Mouse (Mus musculus) limb, embryonic 14.5 days (tissue): ENCODE data around the gene Tmem127. TPM values are rescaled to one million over a fixed set of nuclear protein-coding genes. Genes with fewer than 3 reads are reported as not detected.
A peak's percentile ranks its signal among the peaks of the same experiment; 100 is the strongest.
"Not testable (repeated sequence)": the region's sequence is repeated elsewhere in the genome, so short reads cannot be mapped to it uniquely, and the experiment has no call there.

Experiments
- ATAC-seq: fragments of 200-750 bp; cut with Nextera tagmentation; 2 replicates; pipeline ENCODE4 v1.8.0; 2017; ENCODE audit warnings: low read depth, moderate number of reproducible peaks, moderate TSS enrichment; ENCODE audit not compliant: low FRiP score
- DNase-seq: peaks from one replicate; pipeline ENCODE4 v3.0.0-alpha.2; 2015; ENCODE audit warnings: low spot score
- H3K27ac ChIP-seq: fragments of 300-500 bp; sonication (generic); replicated peaks from 2 replicates; pipeline ENCODE4 v1.5.1; 2014; ENCODE audit warnings: low read depth, mild to moderate bottlenecking, low read length, moderate library complexity, mixed read lengths
- H3K27me3 ChIP-seq: fragments of 300-500 bp; sonication (generic); 2 replicates; pipeline ENCODE4 v1.6.1; 2014; ENCODE audit warnings: low read length, mixed read lengths; ENCODE audit not compliant: control insufficient read depth, insufficient read depth
- H3K36me3 ChIP-seq: fragments of 300-500 bp; sonication (generic); 2 replicates; pipeline ENCODE4 v1.6.1; 2014; ENCODE audit warnings: mild to moderate bottlenecking, low read length, moderate library complexity, mixed read lengths; ENCODE audit not compliant: control insufficient read depth, insufficient read depth
- H3K4me1 ChIP-seq: fragments of 300-500 bp; sonication (generic); 2 replicates; pipeline ENCODE4 v1.6.1; 2014; ENCODE audit warnings: antibody characterized with exemption, low read length, mixed read lengths; ENCODE audit not compliant: control insufficient read depth, insufficient read depth
- H3K4me2 ChIP-seq: fragments of 300-500 bp; sonication (generic); replicated peaks from 2 replicates; pipeline ENCODE4 v1.6.1; 2014; ENCODE audit warnings: low read depth, mild to moderate bottlenecking, low read length, moderate library complexity; ENCODE audit not compliant: severe bottlenecking
- H3K4me3 ChIP-seq: fragments of 300-500 bp; sonication (generic); replicated peaks from 2 replicates; pipeline ENCODE4 v1.5.1; 2014; ENCODE audit warnings: low read length
- H3K9ac ChIP-seq: fragments of 300-500 bp; sonication (generic); 2 replicates; pipeline ENCODE4 v1.6.1; 2014; ENCODE audit warnings: mild to moderate bottlenecking, low read depth, low read length, moderate library complexity; ENCODE audit not compliant: severe bottlenecking
- H3K9me3 ChIP-seq: fragments of 300-500 bp; sonication (generic); 2 replicates; pipeline ENCODE4 v1.6.1; 2016; ENCODE audit warnings: low read length; ENCODE audit not compliant: control insufficient read depth
- POLR2A ChIP-seq: fragments of 200-500 bp; IDR thresholded peaks from 2 replicates; pipeline ENCODE4 v1.8.0; 2012; ENCODE audit warnings: inconsistent platforms, mild to moderate bottlenecking, moderate library complexity, borderline replicate concordance; ENCODE audit not compliant: insufficient read depth, insufficient read length; ENCODE audit errors: extremely low read depth
- WGBS: fragments of 180-500 bp; shearing (Covaris S2); extraction: QIAGEN DNeasy Blood & Tissue Kit; methylation state at CpG from one replicate; pipeline ENCODE4 v1.1.7; 2014; 5-methylcytosine and 5-hydroxymethylcytosine counted together
- polyA plus RNA-seq, 2 experiments: library from polyadenylated mRNA; depleted of rRNA in 1 of 2; stranded (reverse) in 1 of 2; unstranded in 1 of 2; fragments of >200 nt; fragmentation: Nextera tagmentation in 1 of 2; extraction: Ambion mirVana in 1 of 2; gene quantifications; 2 replicates each; pipeline versions ENCODE4 v1.2.1 to v1.2.3; 2012 to 2014

Tmem127 gene
- polyA plus RNA-seq (2012; rRNA removed), result 36.2 and 51.2 TPM in 2 replicates
- 22.7 and 26.6 TPM in 2 replicates for polyA plus RNA-seq (2014; fragmentation: Nextera tagmentation; extraction: Ambion mirVana)

DNA sequence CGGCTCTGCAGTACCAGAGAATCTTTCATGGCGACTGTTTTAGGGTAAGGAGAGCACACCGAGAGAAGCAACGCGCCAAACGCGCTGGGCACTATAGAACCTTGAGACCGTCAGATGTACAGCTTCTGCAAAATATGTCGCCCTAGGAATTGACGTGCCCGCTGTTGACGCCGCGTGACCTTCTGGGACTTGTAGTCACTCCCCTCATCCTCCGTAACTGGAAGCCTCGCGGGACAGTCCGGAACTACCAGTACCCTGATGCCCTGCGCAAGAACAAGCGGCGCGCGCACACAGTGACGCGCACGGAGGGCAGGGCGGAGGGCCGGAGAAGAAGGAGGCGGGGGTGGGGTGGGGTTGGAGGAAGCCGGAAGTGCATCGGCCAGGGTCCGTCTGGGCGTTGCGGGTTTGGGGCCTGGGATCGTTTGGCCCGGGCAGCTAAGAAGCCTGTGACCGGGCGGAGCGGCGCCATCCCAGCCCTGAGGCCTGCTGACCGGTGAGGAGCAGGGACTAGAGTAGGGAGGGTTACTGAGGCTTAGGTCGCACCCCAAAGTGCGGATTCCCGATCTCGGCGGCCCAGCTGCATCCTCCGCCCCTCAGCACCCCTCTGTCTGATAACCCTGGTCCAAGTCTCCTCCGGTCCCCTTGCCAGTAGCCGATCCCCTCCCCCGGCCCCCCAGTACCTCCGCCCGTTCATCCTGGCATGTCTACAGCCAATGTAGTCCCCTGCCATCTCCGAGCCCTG lies at the start of gene Tmem127, which contains the start of gene Ciao1:
Gene Tmem127, plus strand, starts transcription at position 317 of the 742 bp plus-strand sequence.
Gene Ciao1, minus strand, starts transcription at position 225 of the 742 bp plus-strand sequence.
- peak; percentile 99 for DNase-seq
- ATAC-seq, result peak; percentile 99
- H3K9me3 ChIP-seq, result no peaks in the 10 kb centered on the region
- H3K4me3 ChIP-seq, result peak within 1 kb of the TSS; percentile 90
- H3K4me2 ChIP-seq, result peak within 1 kb of the TSS; percentile 96
- peak within 1 kb of the TSS; percentile 67 for H3K27ac ChIP-seq
- peaks cover 18% of the 10 kb centered on the region for H3K4me1 ChIP-seq
- no peaks in the 10 kb centered on the region for H3K27me3 ChIP-seq
- WGBS, result under 1% methylated on average over 35 of the region's 53 CpGs
- no peak for TF ChIP-seq POLR2A
- H3K36me3 ChIP-seq, result peaks cover 35% of the 10 kb centered on the region
- peak within 1 kb of the TSS; percentile 79 for H3K9ac ChIP-seq

DNA sequence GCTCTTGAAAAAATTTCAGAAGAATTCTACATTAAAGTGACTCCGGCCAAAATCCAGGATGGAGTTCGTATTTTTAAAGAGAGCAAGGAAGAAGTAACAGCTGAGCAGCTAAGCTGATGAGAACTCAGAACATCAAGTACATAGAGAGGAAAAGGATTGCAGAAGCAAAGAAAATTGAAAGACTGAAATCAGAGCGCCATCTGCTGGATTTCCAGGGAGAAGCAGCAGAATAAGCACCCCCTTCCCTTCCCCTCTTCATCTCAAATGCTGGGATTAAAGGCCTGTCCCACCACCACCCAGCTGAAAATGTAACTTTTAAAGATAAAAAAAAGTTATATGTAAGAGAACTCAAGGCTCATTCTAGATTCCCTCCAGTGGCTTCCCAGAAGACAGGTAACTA lies 42.8 kb upstream of the Tmem127 start:
- no peak for ATAC-seq
- no peak for TF ChIP-seq POLR2A
- Histone ChIP-seq H3K4me3 (no peak overlapping the region), H3K9me3 (no peaks in the 10 kb centered on the region), H3K4me1 (peaks cover 11% of the 10 kb centered on the region), H3K27ac (no peak overlapping the region), H3K36me3 (peaks cover 14% of the 10 kb centered on the region), H3K4me2 (no peak overlapping the region), H3K27me3 (no peaks in the 10 kb centered on the region), H3K9ac (no peak overlapping the region)
- DNase-seq, result peak; percentile 74
- 31% methylated on average over 3 of the region's 3 CpGs for WGBS

DNA sequence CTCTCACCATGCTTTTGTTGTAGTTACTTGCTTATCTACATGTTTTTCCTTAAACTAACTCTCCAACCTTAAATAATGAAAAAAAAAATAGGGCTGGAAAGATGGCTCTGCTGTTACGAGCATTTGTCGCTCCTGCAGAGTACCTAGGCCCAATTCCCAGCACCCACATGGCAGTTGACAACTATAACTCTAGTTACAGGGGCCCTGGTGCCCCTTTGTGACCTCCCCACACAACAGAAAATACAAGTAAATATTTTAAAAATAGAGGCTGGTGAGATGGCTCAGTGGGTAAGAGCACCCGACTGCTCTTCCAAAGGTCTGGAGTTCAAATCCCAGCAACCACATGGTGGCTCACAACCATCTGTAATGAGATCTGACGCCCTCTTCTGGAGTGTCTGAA lies 41.8 kb upstream of the Tmem127 start:
- WGBS, result 84% methylated on average over 4 of the region's 4 CpGs
- peaks cover 11% of the 10 kb centered on the region for H3K4me1 ChIP-seq
- H3K9ac ChIP-seq, H3K9me3 ChIP-seq, H3K4me2 ChIP-seq, H3K27ac ChIP-seq, H3K4me3 ChIP-seq, H3K27me3 ChIP-seq, DNase-seq, ATAC-seq: not testable (repeated sequence)
- peaks cover 18% of the 10 kb centered on the region for H3K36me3 ChIP-seq

DNA sequence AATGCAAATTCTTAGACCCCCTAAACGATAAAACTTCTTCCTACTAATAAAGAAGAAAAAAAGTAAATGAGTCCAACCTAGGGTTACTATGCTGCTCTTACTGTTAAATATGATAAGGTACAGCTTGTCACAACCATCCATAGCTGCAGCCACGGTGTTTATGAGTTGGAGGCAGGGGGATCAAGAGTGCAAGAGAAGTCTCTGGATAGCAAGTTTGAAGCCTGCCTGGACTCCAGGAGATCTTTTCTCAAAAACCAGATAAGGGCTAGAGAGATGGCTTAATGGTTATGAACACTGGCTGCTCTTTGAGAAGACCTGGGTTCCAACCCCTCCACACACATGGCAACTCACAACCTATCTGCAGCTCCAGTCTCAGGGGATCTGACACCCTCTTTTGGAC lies 40.8 kb upstream of the Tmem127 start:
- no peak overlapping the region for H3K27ac ChIP-seq
- peaks cover 25% of the 10 kb centered on the region for H3K36me3 ChIP-seq
- 92% methylated on average over 2 of the region's 2 CpGs for WGBS
- TF ChIP-seq POLR2A, result no peak
- H3K4me3 ChIP-seq, result no peak overlapping the region
- H3K4me2 ChIP-seq, result no peak overlapping the region
- H3K9ac ChIP-seq, result no peak overlapping the region
- peaks cover 11% of the 10 kb centered on the region for H3K4me1 ChIP-seq
- no peak for DNase-seq
- ATAC-seq, result no peak
- no peaks in the 10 kb centered on the region for H3K27me3 ChIP-seq
- no peaks in the 10 kb centered on the region for H3K9me3 ChIP-seq

DNA sequence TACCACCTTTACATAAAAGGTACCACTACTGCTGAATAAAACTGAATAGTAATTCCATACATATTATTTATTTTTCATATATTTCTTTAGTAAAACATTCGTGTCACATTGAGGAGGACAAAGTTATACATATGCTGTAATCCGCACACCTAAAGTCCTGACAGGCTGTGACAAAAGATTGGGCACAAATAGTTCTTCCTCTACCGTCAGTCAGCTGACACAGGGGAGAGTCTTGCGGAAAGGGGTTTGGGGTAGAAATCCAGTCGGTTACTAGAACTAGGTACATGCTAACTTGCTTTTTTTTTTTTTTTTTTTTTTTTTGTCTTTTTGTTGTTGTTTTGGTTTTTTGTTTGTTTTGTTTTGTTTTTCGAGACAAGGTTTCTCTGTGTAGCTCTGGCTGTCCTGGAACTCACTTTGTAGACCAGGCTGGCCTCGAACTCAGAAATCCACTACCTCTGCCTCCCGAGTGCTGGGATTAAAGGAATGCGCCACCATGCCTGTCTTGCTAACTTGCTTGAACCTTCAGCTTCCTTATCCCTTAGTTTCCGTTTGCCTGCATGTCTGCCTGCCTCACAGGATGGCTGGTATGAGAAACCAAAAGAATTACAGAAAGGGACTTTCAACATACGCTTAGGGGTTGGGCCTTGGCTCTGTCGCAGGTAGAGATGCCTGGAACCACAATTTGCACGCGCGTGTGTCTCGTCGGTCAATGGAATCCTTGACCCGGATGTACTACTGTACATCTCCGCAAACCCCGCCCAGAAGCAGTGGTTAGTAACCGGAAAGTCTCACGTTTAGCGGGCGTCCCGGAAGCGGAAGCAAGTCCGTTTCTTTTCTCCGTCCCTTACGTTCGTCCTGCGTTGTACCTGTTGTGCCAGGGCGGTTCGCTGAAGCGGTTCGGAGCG lies 39.9 kb upstream of the Tmem127 start, which contains the start of the genes 1810024B03Rik and Snrnp200:
Gene 1810024B03Rik, minus strand, starts transcription at position 734 of the 905 bp plus-strand sequence.
Gene Snrnp200, plus strand, starts transcription at position 840 of the 905 bp plus-strand sequence.
- 12% methylated on average over 36 of the region's 36 CpGs for WGBS
- peaks cover 11% of the 10 kb centered on the region for H3K4me1 ChIP-seq
- H3K4me2 ChIP-seq, result peak within 1 kb of the TSS; percentile 90
- H3K27me3 ChIP-seq, result no peaks in the 10 kb centered on the region
- ATAC-seq (peak; percentile 99), DNase-seq (peak; percentile 99)
- peaks cover 34% of the 10 kb centered on the region for H3K36me3 ChIP-seq
- H3K9me3 ChIP-seq, result no peaks in the 10 kb centered on the region
- H3K27ac ChIP-seq, result peak within 1 kb of the TSS; percentile 65; the same call in 1 of the 2 replicates
- H3K9ac ChIP-seq, result peak within 1 kb of the TSS; percentile 75
- no peak for TF ChIP-seq POLR2A
- peak within 1 kb of the TSS; percentile 74 for H3K4me3 ChIP-seq
